Mouse (Mus musculus) telencephalon, adult 2 months (tissue): ENCODE data around the gene Hes7.

ENCODE experiments used
- DNase-seq: peaks from one replicate; pipeline ENCODE4 v3.0.0-alpha.2; 2011; ENCODE audit warnings: low read depth, low spot score

The Hes7 gene

GRCm38 (mm10) chr11:69150444-69150843 is 30.2 kb downstream of the Hes7 start:
- DNase-seq = no peak

GRCm38 (mm10) chr11:69151004-69151403 is 30.8 kb downstream of the Hes7 start:
- no peak for DNase-seq

- DNase-seq = no peak
These were observed 33.6 kb downstream of the Hes7 start for GRCm38 (mm10) chr11:69153831-69154230.

GRCm38 (mm10) chr11:69155351-69155750 is 35.1 kb downstream of the Hes7 start:
- peak; percentile 64 for DNase-seq

GRCm38 (mm10) chr11:69156800-69157199 is 36.6 kb downstream of the Hes7 start, which contains the start of gene Alox12b:
Gene Alox12b, plus strand, starts transcription at chr11:69156989.
- DNase-seq = no peak

GRCm38 (mm10) chr11:69169313-69169712 is 49.1 kb downstream of the Hes7 start:
- DNase-seq = no peak

GRCm38 (mm10) chr11:69171626-69172025 is 51.4 kb downstream of the Hes7 start:
- DNase-seq = no peak

GRCm38 (mm10) chr11:69172606-69173005 is 52.4 kb downstream of the Hes7 start:
- DNase-seq = no peak
